Mouse (Mus musculus) fat pad, adult 2 months (tissue): ENCODE measurements at regions not wholly inside any gene's neighbourhood (a gene's known extent, or its start where the extent isn't known, plus 50 kb on each side); places are given as distances from the start of the nearest gene placed in this dataset.
A peak's percentile ranks its signal among the peaks of the same experiment; 100 is the strongest.

ENCODE experiments used
- DNase-seq: peaks from one replicate; pipeline ENCODE4 v3.0.0-alpha.2; 2011; ENCODE audit warnings: low read depth, low spot score; ENCODE audit errors: extremely low read depth

DNA sequence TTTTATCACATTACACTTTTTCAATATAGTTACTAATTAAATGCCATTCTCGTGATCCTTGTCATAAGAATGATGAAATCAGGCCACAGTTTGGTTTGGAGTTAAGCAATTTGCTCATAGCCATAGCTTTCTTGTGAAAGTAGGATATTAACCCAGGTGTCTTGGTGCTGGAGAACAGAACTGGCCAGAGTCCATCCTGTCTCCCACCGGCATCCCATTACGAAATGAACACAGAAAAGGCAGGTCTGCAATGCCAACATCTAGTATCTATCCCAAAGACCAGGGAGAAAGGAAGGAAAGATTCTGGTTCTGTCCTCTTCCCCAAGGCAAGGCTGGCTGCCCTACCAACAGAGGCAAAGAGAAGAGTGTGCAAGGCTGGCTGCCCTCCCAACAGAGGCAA lies 61.6 kb upstream of the Avpr1a start:
- peak; percentile 97 for DNase-seq

DNA sequence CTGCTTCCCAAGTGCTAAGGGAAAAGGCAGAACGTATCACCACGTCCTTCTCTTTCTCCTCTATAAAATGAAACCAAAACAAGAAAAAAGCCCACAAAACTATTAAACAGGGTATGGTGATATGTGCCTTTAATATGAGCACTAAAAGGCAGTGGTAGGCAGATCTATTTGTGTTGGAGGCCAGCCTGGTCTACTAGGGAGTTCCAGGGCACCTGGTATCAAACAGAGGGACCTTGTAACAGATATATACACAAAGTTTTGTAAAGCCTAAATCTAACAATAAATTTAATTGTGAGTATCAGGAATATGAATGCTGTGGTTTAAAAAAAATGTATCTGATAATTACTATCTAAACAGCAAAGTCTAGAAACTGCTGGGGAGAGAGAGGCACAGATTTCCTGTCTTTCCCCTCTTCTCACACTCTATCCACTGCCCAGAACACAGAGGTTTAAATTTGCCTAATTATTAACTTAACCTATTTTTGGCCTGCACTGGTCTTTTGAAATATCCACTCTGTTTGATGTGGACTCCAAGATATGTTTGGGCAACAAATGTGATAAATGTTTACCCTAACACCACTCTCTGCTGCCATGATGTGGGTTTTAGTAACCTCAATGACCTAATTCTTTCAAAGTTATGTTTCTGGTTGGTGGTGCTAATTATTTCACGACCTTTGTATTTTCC lies 68.5 kb upstream of the Avpr1a start:
- DNase-seq: no peak

DNA sequence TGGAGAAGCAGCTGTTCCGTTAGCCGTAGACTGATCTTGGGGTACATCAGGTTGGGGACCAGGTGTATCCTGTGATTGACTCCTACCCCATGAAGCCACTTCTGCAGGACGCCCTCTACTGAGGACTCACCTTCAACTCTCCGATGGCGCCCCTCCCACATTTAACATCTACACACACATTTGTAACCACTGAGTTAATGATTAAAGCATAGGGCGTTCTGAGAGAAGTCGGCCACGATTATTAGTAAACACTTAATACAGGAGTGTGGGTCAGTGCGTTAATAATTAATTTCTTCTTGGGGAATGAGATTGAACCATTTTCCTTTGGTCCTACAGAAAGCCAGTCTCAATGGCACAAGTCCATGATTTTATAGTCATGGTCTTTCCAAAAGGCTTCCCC lies 105.0 kb upstream of the Avpr1a start:
- no peak for DNase-seq

DNA sequence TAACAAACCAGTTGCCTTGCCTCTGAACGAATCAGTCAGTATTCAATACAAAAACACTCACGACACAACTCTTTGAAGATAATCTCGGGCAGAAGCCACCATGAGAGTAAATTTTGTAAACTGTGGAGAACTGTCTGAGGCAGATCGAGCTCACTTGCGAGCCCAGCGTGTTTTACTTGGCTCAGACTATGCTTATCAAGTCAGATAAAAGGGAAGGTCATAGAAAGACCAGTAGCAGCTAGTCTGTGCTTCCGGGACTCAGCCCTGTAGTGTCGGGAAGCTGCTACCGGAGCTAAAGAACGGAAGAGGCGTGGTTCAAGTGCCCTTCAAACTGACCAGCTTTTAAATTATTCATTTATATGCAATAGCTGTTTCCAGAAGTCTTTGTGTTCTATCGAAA lies 105.9 kb upstream of the Avpr1a start:
- DNase-seq: no peak

- peak; percentile 65 for DNase-seq
These were observed 121.4 kb upstream of the Avpr1a start for GRCm38 (mm10) chr10:122326851-122327250.

GRCm38 (mm10) chr10:122318886-122319285 lies 129.4 kb upstream of the Avpr1a start:
- no peak for DNase-seq

DNA sequence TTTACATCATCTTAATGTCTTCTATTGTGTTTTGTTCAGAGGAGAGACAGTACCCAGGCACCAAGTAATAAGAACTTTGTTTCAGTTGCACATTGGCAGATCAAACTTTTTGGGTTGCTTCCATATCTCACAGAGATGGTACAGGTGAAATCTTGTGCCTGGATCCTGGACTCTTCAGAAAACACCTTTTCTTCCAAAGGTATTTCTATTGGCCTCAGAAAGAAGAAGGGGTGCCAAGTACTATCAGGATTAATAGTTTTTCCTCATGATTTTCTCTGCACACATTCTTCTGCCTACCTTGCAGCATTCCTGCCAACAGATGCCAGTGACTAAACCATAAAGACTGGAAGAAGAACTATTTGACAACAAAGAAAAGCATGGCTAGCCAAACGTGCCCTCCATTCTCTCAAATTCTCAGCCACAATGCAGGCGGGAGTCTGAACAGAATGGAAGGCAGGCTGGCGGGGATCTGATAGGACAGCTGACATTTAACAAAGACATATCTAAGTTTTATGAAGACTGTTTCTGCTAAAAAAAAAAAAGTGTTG lies 137.6 kb upstream of the Avpr1a start:
- peak; percentile 65 for DNase-seq

DNA sequence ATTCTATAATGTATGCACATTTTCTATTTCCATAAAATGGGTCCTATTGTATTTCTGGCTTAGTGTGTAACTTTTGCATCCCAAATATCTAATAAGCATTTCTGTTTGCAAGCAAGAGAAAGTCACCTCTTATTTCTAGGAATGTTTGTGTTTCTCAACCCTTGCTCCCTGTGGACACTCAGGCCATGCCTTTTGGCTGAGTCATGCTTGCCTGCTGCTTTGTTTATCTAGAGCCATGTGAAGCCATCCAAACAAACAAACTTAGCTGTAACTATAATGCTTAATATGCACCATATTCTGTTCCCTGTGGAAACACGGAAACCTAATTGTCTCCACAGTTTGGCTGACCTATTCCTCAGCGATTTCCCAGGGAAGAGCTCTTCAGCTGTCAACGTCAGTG lies 139.6 kb upstream of the Avpr1a start:
- no peak for DNase-seq

GRCm38 (mm10) chr10:122302259-122302658 lies 146.0 kb upstream of the Avpr1a start:
- DNase-seq: no peak

DNA sequence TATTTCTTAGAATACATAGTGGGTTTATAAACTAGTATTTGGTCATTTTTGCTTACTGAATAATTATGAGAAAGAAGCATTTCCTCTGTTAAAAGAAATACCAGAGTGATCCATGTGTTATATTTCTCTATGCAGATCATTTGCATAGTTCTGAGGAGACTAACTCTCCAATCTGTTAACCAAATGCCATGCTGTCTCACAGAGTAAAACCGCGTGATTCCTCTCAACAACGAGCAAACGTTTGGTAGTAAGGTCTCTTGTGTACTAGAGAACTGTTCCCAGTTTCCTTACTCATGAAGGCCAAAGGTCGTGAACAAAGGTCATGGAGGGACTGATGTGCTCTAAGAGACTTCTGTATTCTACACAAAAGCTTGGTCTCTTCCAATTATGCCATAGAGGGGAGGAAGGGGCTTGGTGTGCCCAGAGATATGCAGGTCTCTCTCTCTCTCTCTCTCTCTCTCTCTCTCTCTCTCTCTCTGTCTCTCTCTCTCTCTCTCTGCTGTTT lies 152.3 kb upstream of the Avpr1a start:
- no peak for DNase-seq

DNA sequence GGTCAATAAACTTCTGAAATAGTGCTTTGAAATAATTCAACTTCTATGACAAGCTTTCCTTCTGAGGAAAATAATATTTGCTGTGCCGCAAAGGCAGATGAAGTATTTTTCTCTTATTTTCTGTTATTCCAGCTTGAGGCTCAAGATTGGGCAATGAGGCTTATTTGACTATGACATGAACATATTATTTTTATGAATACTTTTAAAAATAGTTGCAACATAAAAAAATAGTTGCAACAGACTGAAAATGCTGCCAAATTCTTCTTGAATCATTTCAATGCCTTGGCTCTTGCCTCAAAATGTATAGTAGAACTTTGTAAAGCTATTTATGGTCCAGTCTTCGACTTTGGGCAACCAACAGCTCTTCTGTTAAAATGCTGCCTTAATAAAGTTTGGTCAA lies 156.7 kb upstream of the Avpr1a start:
- peak; percentile 94 for DNase-seq

GRCm38 (mm10) chr10:122291091-122291490 lies 157.2 kb upstream of the Avpr1a start:
- DNase-seq: no peak

GRCm38 (mm10) chr10:122274885-122275284 lies 173.4 kb upstream of the Avpr1a start:
- DNase-seq: no peak

DNA sequence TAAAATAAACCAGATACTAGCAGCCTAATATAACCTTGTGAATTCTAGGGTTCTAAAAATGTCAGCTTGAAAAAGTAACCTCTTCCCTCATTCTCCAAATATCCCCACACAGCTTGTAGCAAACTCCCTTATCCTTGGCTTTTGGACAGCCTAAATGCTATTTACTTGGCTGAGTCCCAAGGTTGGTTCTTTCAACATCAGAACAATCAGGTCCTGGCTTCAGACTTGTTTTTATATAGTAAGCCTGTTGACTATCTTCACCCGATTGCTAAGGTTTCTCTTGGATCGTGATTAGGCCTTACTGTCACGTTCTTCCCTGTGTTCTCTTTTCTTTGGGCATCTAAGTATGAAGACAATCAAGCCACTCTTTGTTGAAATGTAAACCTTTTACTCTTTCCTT lies 174.1 kb upstream of the Avpr1a start:
- DNase-seq: peak; percentile 98

DNA sequence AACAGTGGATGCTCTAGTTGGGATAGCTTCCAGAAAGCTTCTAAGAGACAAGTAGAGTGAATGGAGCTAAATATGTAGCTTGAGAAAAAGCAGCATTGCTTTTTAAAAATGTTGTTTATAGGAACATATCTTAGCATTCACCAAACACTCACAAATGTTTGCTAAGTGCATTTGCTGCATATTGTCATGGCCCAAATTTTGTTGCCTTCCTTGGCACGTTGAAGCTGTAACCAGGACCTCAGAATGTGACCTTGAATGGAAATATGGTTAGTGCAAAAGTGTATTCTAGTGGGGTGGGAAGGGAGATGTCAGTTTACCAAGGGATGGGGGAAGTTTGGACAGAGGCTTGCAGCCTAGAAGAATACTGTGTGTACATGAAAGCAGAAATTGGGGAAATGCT lies 166.9 kb upstream of the Rxylt1 start:
- no peak for DNase-seq

GRCm38 (mm10) chr10:122259354-122259753 lies 162.2 kb upstream of the Rxylt1 start:
- no peak for DNase-seq

DNA sequence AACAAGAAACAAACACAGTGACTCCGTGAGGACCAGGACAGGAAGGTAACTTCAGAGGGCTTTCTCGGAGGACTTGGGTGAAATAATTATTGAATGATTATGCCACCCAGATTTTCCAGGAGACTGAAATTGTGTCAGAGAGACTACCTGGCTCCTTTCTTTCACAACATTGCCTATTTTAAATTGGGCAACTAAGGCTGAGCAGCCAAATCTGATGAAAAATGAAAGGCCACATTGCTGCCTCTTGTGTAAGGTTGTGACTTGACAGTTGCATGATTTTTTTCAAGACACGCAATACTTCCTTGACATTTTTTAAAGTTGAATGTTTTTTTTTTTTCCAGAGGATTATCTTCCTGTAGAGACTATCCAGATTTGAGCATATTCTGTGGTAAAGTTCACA lies 161.5 kb upstream of the Rxylt1 start:
- DNase-seq: peak; percentile 85

GRCm38 (mm10) chr10:122231818-122232217 lies 134.6 kb upstream of the Rxylt1 start:
- DNase-seq: no peak

DNA sequence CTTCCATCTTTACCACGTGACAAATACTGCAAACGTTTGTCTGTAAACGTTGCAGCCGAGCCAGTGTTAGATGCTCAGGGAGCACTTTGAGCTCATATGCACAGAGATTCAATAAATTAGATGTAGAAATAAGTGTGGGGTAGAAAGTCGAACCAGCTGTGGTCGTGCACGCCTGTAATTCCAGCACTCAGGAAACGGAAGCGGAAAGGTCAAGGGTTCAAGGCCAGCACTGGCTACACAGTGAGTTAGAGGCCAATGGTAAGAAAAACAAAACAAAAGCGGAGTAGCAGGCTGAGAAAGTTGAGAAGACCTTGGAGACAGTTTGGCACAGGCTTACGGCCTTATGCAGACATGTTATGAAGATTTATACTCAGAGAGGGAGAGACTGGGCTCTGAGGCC lies 133.6 kb upstream of the Rxylt1 start:
- DNase-seq: no peak

GRCm38 (mm10) chr10:122225679-122226078 lies 128.5 kb upstream of the Rxylt1 start:
- DNase-seq: peak; percentile 68

DNA sequence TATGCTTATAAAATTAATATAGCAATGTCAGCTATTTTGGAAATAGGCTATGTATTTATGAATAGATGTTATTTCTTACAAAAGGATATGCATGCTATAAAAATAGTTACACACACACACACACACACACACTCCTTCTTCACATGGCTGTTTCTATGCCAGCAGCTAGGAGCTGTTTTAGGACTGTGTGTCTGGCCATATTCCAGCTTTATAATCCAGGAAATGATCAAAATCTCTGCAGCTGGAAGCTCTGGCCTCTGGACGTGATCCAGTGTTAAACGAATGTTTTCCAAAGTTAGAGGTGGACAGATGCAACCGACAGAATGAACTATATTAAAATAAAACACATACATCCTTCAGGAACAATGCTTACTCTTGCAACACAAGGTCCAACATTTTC lies 125.9 kb upstream of the Rxylt1 start:
- peak; percentile 73 for DNase-seq

GRCm38 (mm10) chr10:122217594-122217993 lies 120.4 kb upstream of the Rxylt1 start:
- DNase-seq: no peak

DNA sequence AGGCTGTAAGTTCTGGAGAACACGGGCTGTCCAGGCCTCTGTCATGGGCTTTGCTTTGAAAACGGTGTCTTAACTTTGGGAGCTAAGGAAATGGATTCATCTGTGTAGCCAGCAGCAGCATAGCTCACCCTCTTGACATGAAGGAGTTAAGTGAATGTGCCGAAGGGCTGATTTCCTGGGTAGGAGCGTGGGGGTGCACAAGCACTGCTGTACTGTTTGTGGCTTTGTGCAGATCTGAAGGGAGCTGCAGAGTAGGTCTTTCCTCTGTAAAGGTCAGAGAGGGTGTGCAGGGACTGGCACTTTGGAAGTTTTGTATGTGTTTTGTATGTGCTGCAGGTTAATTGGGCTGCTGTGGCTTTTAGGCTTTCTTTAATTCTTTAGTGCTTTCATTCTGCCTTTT lies 102.6 kb upstream of the Rxylt1 start:
- no peak for DNase-seq
